Mouse (Mus musculus): ENCODE results near the gene Mgam.

DNA sequence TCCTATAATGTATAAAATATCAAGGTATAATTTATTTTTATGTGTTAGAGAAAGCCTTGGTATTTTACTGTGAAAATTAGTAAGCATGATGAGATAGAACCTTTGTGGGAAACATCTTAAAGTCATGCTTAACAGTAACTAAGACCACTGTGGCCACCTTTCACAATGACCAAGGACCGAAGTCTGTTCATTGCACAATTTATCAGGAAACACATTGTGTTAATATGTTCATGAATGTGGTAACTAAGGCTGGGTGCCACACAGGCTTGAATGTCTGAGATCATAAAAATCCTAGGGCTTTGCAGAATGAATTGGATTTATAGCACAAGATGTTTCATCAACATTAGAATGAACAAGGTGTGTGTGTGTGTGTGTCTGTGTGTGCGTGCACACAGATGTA, 40.3 kb upstream of the Mgam start:
- TF ChIP-seq CTCF (IDR thresholded peaks at IDR 0.05; ENCODE audit: insufficient read depth, low read depth, low read length): no peak
- TF ChIP-seq POLR2A (IDR thresholded peaks at IDR 0.05; ENCODE audit: insufficient read depth, low read depth, low read length): no peak
